Mouse (Mus musculus): ENCODE data around the gene Tcf12.

DNA sequence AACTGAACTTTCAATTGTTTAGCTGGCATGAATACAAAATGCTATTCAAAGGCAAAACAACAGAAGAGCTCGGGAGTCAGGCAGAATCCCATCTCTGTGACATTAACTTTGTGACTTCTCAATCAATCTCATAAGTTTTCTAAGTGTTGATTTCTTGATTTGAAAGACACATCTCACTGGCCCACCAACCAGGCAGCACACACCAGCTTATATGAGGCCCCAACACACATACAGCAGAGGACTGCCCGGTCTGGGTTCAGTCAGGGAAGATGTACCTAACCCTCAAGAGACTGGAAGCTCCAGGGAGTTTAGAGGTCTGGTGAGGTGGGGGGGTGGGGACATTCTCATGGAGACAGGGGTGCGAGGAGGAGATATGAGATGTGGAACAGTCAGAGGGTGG, 132.8 kb downstream of the Tcf12 start:
- no peak for TF ChIP-seq EP300 (IDR thresholded peaks at IDR 0.05; ENCODE audit: low read depth)
- no peak for TF ChIP-seq CTCF (IDR thresholded peaks at IDR 0.05; ENCODE audit: low read depth)
